Comparison of ENCODE assay signal across 19 mouse cellular contexts in genomic region chr14:16074089-16074488, GRCm38 (mm10).
A peak's percentile ranks its signal among the peaks of the same experiment; 100 is the strongest.
DNase-seq lines count a peak whose midpoint lies in the region; ATAC-seq and TF ChIP-seq lines count a peak whose summit lies in the region.
"Had no signal": no experiment of that assay in that cellular context is flagged by ENCODE, and none has a peak within 500 bp of the region (broad histone marks: within the 10 kb centered on the region; RNA-seq: fewer than 3 reads in every experiment).

No protein-coding gene starts in this region.

- H3K27me3 ChIP-seq in forebrain, embryonic 15.5 days = no peaks in the 10 kb centered on the region
- no peaks in the 10 kb centered on the region for H3K27me3 ChIP-seq in forebrain, embryonic 12.5 days
- H3K27me3 ChIP-seq in midbrain, postnatal 0 days (ENCODE audit: insufficient read depth, low read length) = no peaks in the 10 kb centered on the region
- no peaks in the 10 kb centered on the region for H3K27me3 ChIP-seq in midbrain, embryonic 11.5 days (ENCODE audit: control insufficient read depth, insufficient read depth, low read length)
- H3K27me3 ChIP-seq in forebrain, postnatal 0 days (ENCODE audit: insufficient read depth, low read length) = no peaks in the 10 kb centered on the region
- no peaks in the 10 kb centered on the region for H3K27me3 ChIP-seq in heart, adult 2 months (ENCODE audit: control insufficient read depth, insufficient read depth, low read length)
- H3K27me3 ChIP-seq: CH12.LX; embryonic facial prominence, embryonic 13.5 days; limb, embryonic 15.5 days; neural tube, embryonic 15.5 days had no signal

- intact Hi-C loops in heart, adult 2 months (cut with DNase I) = no loop called here

- no peaks in the 10 kb centered on the region for H3K9me3 ChIP-seq in forebrain, embryonic 15.5 days
- no peaks in the 10 kb centered on the region for H3K9me3 ChIP-seq in forebrain, embryonic 12.5 days
- H3K9me3 ChIP-seq in midbrain, postnatal 0 days (ENCODE audit: low read length) = no peaks in the 10 kb centered on the region
- H3K9me3 ChIP-seq in midbrain, embryonic 11.5 days (ENCODE audit: control insufficient read depth, low read length) = no peaks in the 10 kb centered on the region
- no peaks in the 10 kb centered on the region for H3K9me3 ChIP-seq in forebrain, postnatal 0 days (ENCODE audit: low read length)
- H3K9me3 ChIP-seq: embryonic facial prominence, embryonic 13.5 days; limb, embryonic 15.5 days; neural tube, embryonic 15.5 days had no signal

- TF ChIP-seq EP300 in heart, adult 2 months (IDR thresholded peaks at IDR 0.05; ENCODE audit: insufficient read depth, low read depth, low read length) = no peak

- H3K4me3 ChIP-seq in forebrain, embryonic 15.5 days = no peak overlapping the region
- H3K4me3 ChIP-seq in forebrain, embryonic 12.5 days (replicated peaks) = no peak overlapping the region
- no peak overlapping the region for H3K4me3 ChIP-seq in midbrain, postnatal 0 days (ENCODE audit: low read depth, low read length)
- no peak overlapping the region for H3K4me3 ChIP-seq in midbrain, embryonic 11.5 days (ENCODE audit: low read depth, low read length)
- H3K4me3 ChIP-seq in forebrain, postnatal 0 days (ENCODE audit: low read depth, low read length) = no peak overlapping the region
- no peak overlapping the region for H3K4me3 ChIP-seq in heart, adult 2 months
- H3K4me3 ChIP-seq: embryonic facial prominence, embryonic 13.5 days; gastrocnemius, adult 2 months; limb, embryonic 15.5 days; neural tube, embryonic 15.5 days had no signal

- H3K79me2 ChIP-seq in heart, adult 2 months (replicated peaks; ENCODE audit: control insufficient read depth, insufficient read depth, low read length) = no peaks in the 10 kb centered on the region

- TF ChIP-seq POLR2A in heart, adult 2 months (IDR thresholded peaks at IDR 0.05; ENCODE audit: insufficient read depth, low read depth, low read length) = no peak

- H3K27ac ChIP-seq in forebrain, embryonic 15.5 days (replicated peaks) = no peak overlapping the region
- H3K27ac ChIP-seq in forebrain, embryonic 12.5 days = no peak overlapping the region
- H3K27ac ChIP-seq in midbrain, postnatal 0 days (ENCODE audit: low read depth, low read length) = no peak overlapping the region
- H3K27ac ChIP-seq in midbrain, embryonic 11.5 days (ENCODE audit: low read depth, low read length) = no peak overlapping the region
- no peak overlapping the region for H3K27ac ChIP-seq in forebrain, postnatal 0 days (ENCODE audit: low read depth, low read length)
- H3K27ac ChIP-seq in heart, adult 2 months = no peak overlapping the region
- H3K27ac ChIP-seq: embryonic facial prominence, embryonic 13.5 days; gastrocnemius, adult 2 months; limb, embryonic 15.5 days; neural tube, embryonic 15.5 days had no signal

- 30% methylated on average over 1 of the region's 1 CpGs for WGBS in forebrain, embryonic 15.5 days
- WGBS in forebrain, embryonic 12.5 days = 67% methylated on average over 1 of the region's 1 CpGs
- WGBS in midbrain, postnatal 0 days = 53% methylated on average over 1 of the region's 1 CpGs
- 79% methylated on average over 1 of the region's 1 CpGs for WGBS in midbrain, embryonic 11.5 days
- 24% methylated on average over 1 of the region's 1 CpGs for WGBS in forebrain, postnatal 0 days
- WGBS in heart, adult 2 months = 69% methylated on average over 1 of the region's 1 CpGs

- no peak overlapping the region for H3K9ac ChIP-seq in forebrain, embryonic 15.5 days (replicated peaks)
- no peak overlapping the region for H3K9ac ChIP-seq in forebrain, embryonic 12.5 days
- H3K9ac ChIP-seq in midbrain, postnatal 0 days (replicated peaks; ENCODE audit: low read length, poor library complexity, severe bottlenecking) = no peak overlapping the region
- no peak overlapping the region for H3K9ac ChIP-seq in midbrain, embryonic 11.5 days (ENCODE audit: low read length)
- no peak overlapping the region for H3K9ac ChIP-seq in forebrain, postnatal 0 days
- H3K9ac ChIP-seq in heart, adult 2 months (ENCODE audit: low read depth, low read length) = no peak overlapping the region
- H3K9ac ChIP-seq: embryonic facial prominence, embryonic 13.5 days; limb, embryonic 15.5 days; neural tube, embryonic 15.5 days had no signal

- peak; percentile 44 for DNase-seq in midbrain, postnatal 0 days (ENCODE audit: low spot score)
- no peak for DNase-seq in midbrain, embryonic 11.5 days (ENCODE audit: low spot score, missing footprints)
- peak; percentile 62 for DNase-seq in cerebellum, adult 8-10 months
- DNase-seq in forebrain, postnatal 0 days = peak; percentile 58
- DNase-seq in heart, adult 2 months = no peak
- no peak for DNase-seq in spleen, postnatal 4 days (ENCODE audit: low spot score in 2 of 2)
- DNase-seq: adrenal gland, adult 8-10 months; gastrocnemius, adult 2 months; heart, adult 11 months; kidney, postnatal 14 days; lung, postnatal 14 days; thymus, adult 18-20 months had no signal

- no peaks in the 10 kb centered on the region for H3K36me3 ChIP-seq in forebrain, embryonic 15.5 days
- no peaks in the 10 kb centered on the region for H3K36me3 ChIP-seq in forebrain, embryonic 12.5 days (replicated peaks)
- H3K36me3 ChIP-seq in midbrain, postnatal 0 days (ENCODE audit: insufficient read depth, low read length) = no peaks in the 10 kb centered on the region
- no peaks in the 10 kb centered on the region for H3K36me3 ChIP-seq in midbrain, embryonic 11.5 days (ENCODE audit: control insufficient read depth, insufficient read depth, low read length)
- no peaks in the 10 kb centered on the region for H3K36me3 ChIP-seq in forebrain, postnatal 0 days (ENCODE audit: insufficient read depth)
- no peaks in the 10 kb centered on the region for H3K36me3 ChIP-seq in heart, adult 2 months (ENCODE audit: control insufficient read depth, insufficient read depth, low read length)
- H3K36me3 ChIP-seq: embryonic facial prominence, embryonic 13.5 days; limb, embryonic 15.5 days; neural tube, embryonic 15.5 days had no signal

- TF ChIP-seq CTCF in midbrain, postnatal 0 days (IDR thresholded peaks at IDR 0.05) = no peak
- TF ChIP-seq CTCF in forebrain, postnatal 0 days (IDR thresholded peaks at IDR 0.05; ENCODE audit: low read depth) = no peak
- TF ChIP-seq CTCF in heart, adult 2 months (IDR thresholded peaks at IDR 0.05) = no peak

- peak; percentile 67; the same call in 1 of the 2 replicates for ATAC-seq in forebrain, embryonic 15.5 days (replicated peaks)
- ATAC-seq in forebrain, embryonic 12.5 days (ENCODE audit: low FRiP score) = no peak
- no peak for ATAC-seq in midbrain, postnatal 0 days (ENCODE audit: low FRiP score)
- ATAC-seq in midbrain, embryonic 11.5 days (ENCODE audit: low FRiP score) = no peak
- peak; percentile 81 for ATAC-seq in forebrain, postnatal 0 days
- ATAC-seq: intestine, postnatal 0 days had no signal

- H3K4me2 ChIP-seq in forebrain, embryonic 15.5 days (replicated peaks) = no peak overlapping the region
- H3K4me2 ChIP-seq in forebrain, embryonic 12.5 days = no peak overlapping the region
- no peak overlapping the region for H3K4me2 ChIP-seq in midbrain, postnatal 0 days (ENCODE audit: low read depth, low read length, poor library complexity, severe bottlenecking)
- no peak overlapping the region for H3K4me2 ChIP-seq in midbrain, embryonic 11.5 days
- no peak overlapping the region for H3K4me2 ChIP-seq in forebrain, postnatal 0 days (ENCODE audit: low read depth)
- H3K4me2 ChIP-seq: embryonic facial prominence, embryonic 13.5 days; limb, embryonic 15.5 days; neural tube, embryonic 15.5 days had no signal

- peaks cover 4% of the 10 kb centered on the region for H3K4me1 ChIP-seq in forebrain, embryonic 15.5 days
- H3K4me1 ChIP-seq in forebrain, embryonic 12.5 days = no peaks in the 10 kb centered on the region
- H3K4me1 ChIP-seq in midbrain, postnatal 0 days (ENCODE audit: insufficient read depth, low read length) = no peaks in the 10 kb centered on the region
- H3K4me1 ChIP-seq in midbrain, embryonic 11.5 days (ENCODE audit: control insufficient read depth, insufficient read depth, low read length) = no peaks in the 10 kb centered on the region
- H3K4me1 ChIP-seq in forebrain, postnatal 0 days (ENCODE audit: insufficient read depth) = no peaks in the 10 kb centered on the region
- H3K4me1 ChIP-seq in heart, adult 2 months (ENCODE audit: control insufficient read depth, insufficient read depth, low read length) = no peaks in the 10 kb centered on the region
- H3K4me1 ChIP-seq: embryonic facial prominence, embryonic 13.5 days; limb, embryonic 15.5 days; neural tube, embryonic 15.5 days had no signal

Comparison
In these comparisons a context has a peak if more than half of its experiments do, and no peak if none do; other contexts are left out.
1. ATAC-seq: peak in forebrain, embryonic 15.5 days (single experiment) and forebrain, postnatal 0 days (single experiment); none in forebrain, embryonic 12.5 days (single experiment), midbrain, postnatal 0 days (single experiment) and midbrain, embryonic 11.5 days (single experiment).
2. DNase-seq: peak in midbrain, postnatal 0 days (single experiment), cerebellum, adult 8-10 months (single experiment) and forebrain, postnatal 0 days (single experiment); none in midbrain, embryonic 11.5 days (single experiment), heart, adult 2 months (0 of 2) and spleen, postnatal 4 days (0 of 2).